Mouse (Mus musculus) G1E (cell line): Measurements from ENCODE around the gene Gtf3c5. TPM values are rescaled to one million over a fixed set of nuclear protein-coding genes. Genes with fewer than 3 reads are reported as not detected.
A peak's percentile ranks its signal among the peaks of the same experiment; 100 is the strongest.

Source experiments
- ATAC-seq: 2 replicates; pipeline ENCODE4 v1.8.0; 2016; ENCODE audit warnings: mild to moderate bottlenecking; ENCODE audit not compliant: insufficient number of reproducible peaks, poor library complexity, low FRiP score, severe bottlenecking; ENCODE audit errors: extremely low read depth
- DNase-seq: peaks from one replicate; pipeline ENCODE4 v3.0.0; 2012; ENCODE audit warnings: low spot score
- H3K27me3 ChIP-seq: 2 replicates; pipeline ENCODE4 v1.6.1; 2012; ENCODE audit warnings: mild to moderate bottlenecking, low read length, inconsistent platforms; ENCODE audit not compliant: insufficient read depth
- H3K36me3 ChIP-seq: replicated peaks from 2 replicates; pipeline ENCODE3; 2012; ENCODE audit warnings: mild to moderate bottlenecking, inconsistent platforms
- H3K4me1 ChIP-seq: 2 replicates; pipeline ENCODE4 v1.6.1; 2012; ENCODE audit warnings: low read depth, low read length, inconsistent platforms, mixed read lengths; ENCODE audit not compliant: insufficient read depth
- H3K4me3 ChIP-seq: 2 replicates; pipeline ENCODE4 v1.5.1; 2012; ENCODE audit warnings: low read depth, mild to moderate bottlenecking, inconsistent platforms, low read length, moderate library complexity, mixed read lengths
- H3K9me3 ChIP-seq: replicated peaks from 2 replicates; pipeline ENCODE4 v1.6.1; 2012; ENCODE audit warnings: inconsistent platforms
- CTCF ChIP-seq: IDR thresholded peaks from 2 replicates; pipeline ENCODE4 v1.5.1; 2012; ENCODE audit warnings: low read depth, low read length, inconsistent platforms, mixed read lengths
- GATA1 ChIP-seq: IDR thresholded peaks from 2 replicates; pipeline ENCODE4 v1.6.1; 2012; ENCODE audit warnings: borderline replicate concordance, low read length, inconsistent platforms, mixed read lengths
- GATA2 ChIP-seq: IDR thresholded peaks from 2 replicates; pipeline ENCODE4 v1.6.1; 2012; ENCODE audit warnings: low read depth, low read length, inconsistent platforms, borderline replicate concordance
- POLR2AphosphoS5 ChIP-seq: IDR thresholded peaks from 2 replicates; pipeline ENCODE4 v1.6.1; 2012; ENCODE audit warnings: low read depth, low read length, inconsistent platforms; ENCODE audit not compliant: insufficient replicate concordance
- TAL1 ChIP-seq: conservative IDR thresholded peaks from 2 replicates; pipeline ENCODE4 v1.6.1; 2012; ENCODE audit warnings: low read depth, low read length, inconsistent platforms, mixed read lengths
- polyA plus RNA-seq: library from polyadenylated mRNA; stranded (reverse); fragments of >175 nt; gene quantifications from 2 replicates; pipeline ENCODE4 v1.2.3, GENCODE M21; 2012
- total RNA-seq, 2 experiments: library from RNA; stranded (forward) in 1 of 2; stranded (reverse) in 1 of 2; fragments of 200-1000 nt in 1 of 2; fragments of >200 nt in 1 of 2; fragmentation: Nextera tagmentation in 1 of 2; gene quantifications; 2 replicates each; pipeline ENCODE4 v1.2.3; 2014 to 2017

Gene Gtf3c5
- total RNA-seq (2014; fragmentation: Nextera tagmentation) (60.2 and 60.9 TPM in 2 replicates), total RNA-seq (2017) (16.6 and 19.0 TPM in 2 replicates), polyA plus RNA-seq (19.6 and 26.0 TPM in 2 replicates)

DNA sequence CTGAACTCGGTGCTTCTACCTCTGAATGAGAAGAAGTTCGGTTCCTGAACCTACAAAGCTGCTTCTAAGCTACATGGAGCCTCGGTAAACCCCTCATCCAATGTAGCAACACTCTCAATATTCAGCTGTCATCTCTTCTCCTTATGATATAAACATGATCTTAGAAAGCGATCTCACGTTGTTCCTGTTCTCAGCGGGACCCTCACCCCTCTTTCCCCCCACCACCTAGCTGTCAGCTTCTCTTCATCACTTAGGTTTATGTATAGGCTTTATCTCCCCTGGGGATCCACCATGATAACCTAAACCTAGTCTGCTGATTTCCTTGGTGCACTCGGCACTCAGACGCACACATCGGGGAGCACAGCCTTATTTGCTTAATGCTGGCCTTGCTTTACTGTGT is at the start of gene Gtf3c5:
TSS of gene Gtf3c5 (minus strand) at position 101 of the 400 bp plus-strand sequence.
- Histone ChIP-seq H3K9me3 (no peaks in the 10 kb centered on the region), H3K4me3 (peak within 1 kb of the TSS; percentile 84), H3K36me3 (peaks cover 25% of the 10 kb centered on the region), H3K27me3 (no peaks in the 10 kb centered on the region), H3K4me1 (peaks cover 62% of the 10 kb centered on the region)
- TF ChIP-seq CTCF (no peak), GATA1 (no peak)
- no peak for DNase-seq
- ATAC-seq = no peak

- no peak for ATAC-seq
- Histone ChIP-seq H3K27me3 (peaks cover 4% of the 10 kb centered on the region), H3K36me3 (no peaks in the 10 kb centered on the region), H3K9me3 (no peaks in the 10 kb centered on the region), H3K4me1 (peaks cover 37% of the 10 kb centered on the region), H3K4me3 (no peak overlapping the region)
- no peak for DNase-seq
- TF ChIP-seq POLR2AphosphoS5 = no peak
- no peak for TF ChIP-seq TAL1
- no peak for TF ChIP-seq GATA1
- no peak for TF ChIP-seq CTCF
- TF ChIP-seq GATA2 = no peak
Observed at GRCm38 (mm10) chr2:28633136-28633535, 49.6 kb upstream of the Gtf3c5 start.

GRCm38 (mm10) chr2:28632626-28633025 is 49.1 kb upstream of the Gtf3c5 start:
- ATAC-seq (no peak), DNase-seq (no peak)
- no peaks in the 10 kb centered on the region for H3K36me3 ChIP-seq
- peaks cover 36% of the 10 kb centered on the region for H3K4me1 ChIP-seq
- H3K27me3 ChIP-seq = peaks cover 4% of the 10 kb centered on the region
- H3K9me3 ChIP-seq = no peaks in the 10 kb centered on the region
- no peak overlapping the region for H3K4me3 ChIP-seq
- TF ChIP-seq POLR2AphosphoS5 (no peak), TAL1 (no peak), GATA1 (no peak), GATA2 (no peak), CTCF (no peak)

DNA sequence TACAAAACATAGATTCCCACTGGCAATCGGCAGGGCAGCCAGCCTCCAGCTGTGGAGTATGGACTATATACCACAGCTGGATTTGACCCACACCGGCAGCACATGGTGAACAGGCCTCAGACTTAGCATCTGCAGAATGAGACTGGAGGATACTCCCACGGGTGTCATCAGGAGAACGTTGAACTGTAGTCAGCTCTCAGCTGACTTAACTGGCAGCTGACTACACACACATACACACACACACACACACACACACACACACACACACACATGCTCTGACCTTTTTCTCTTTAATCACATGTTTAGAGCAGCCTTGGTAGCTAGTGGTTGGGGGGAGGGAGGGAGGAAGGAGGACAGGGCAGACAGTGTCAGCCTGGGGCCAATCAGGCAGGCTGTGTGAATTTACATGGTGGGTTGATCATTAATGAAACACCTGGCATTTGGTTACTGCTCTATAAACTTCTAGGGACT is 46.4 kb upstream of the Gtf3c5 start:
- DNase-seq (no peak), ATAC-seq (no peak)
- H3K4me1 ChIP-seq = peaks cover 41% of the 10 kb centered on the region
- TF ChIP-seq GATA1 = no peak
- no peak for TF ChIP-seq CTCF
- TF ChIP-seq TAL1 = no peak
- TF ChIP-seq POLR2AphosphoS5 = no peak
- TF ChIP-seq GATA2 = no peak
- H3K36me3 ChIP-seq = no peaks in the 10 kb centered on the region
- no peak overlapping the region for H3K4me3 ChIP-seq
- no peaks in the 10 kb centered on the region for H3K9me3 ChIP-seq
- peaks cover 4% of the 10 kb centered on the region; the same call in 1 of the 2 replicates for H3K27me3 ChIP-seq

DNA sequence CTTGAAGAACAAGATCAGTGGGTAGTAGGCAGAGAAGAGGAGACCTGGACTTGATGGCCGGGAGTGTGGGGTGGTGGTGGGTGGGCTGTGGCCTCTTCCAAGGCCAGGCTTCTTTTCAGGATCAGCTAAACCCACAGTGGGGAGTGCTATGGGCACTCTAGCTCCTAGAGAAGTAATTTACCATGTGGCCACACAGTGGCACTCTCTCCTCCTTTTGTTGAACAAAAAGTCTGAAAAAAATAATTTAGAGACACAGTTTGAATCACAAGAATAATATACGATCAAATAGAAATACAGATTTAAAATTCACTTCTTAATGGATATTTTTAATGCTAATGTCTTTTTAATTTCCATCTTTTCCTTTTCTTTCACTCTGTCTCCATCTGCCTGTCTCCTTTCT is 44.5 kb upstream of the Gtf3c5 start:
- DNase-seq = no peak
- peaks cover 46% of the 10 kb centered on the region for H3K4me1 ChIP-seq
- H3K36me3 ChIP-seq = no peaks in the 10 kb centered on the region
- TF ChIP-seq CTCF = no peak
- TF ChIP-seq GATA2 = no peak
- no peak for TF ChIP-seq TAL1
- no peak for TF ChIP-seq POLR2AphosphoS5
- TF ChIP-seq GATA1 = no peak
- H3K4me3 ChIP-seq = no peak overlapping the region
- H3K27me3 ChIP-seq = peaks cover 4% of the 10 kb centered on the region; the same call in 1 of the 2 replicates
- no peak for ATAC-seq
- H3K9me3 ChIP-seq = no peaks in the 10 kb centered on the region

DNA sequence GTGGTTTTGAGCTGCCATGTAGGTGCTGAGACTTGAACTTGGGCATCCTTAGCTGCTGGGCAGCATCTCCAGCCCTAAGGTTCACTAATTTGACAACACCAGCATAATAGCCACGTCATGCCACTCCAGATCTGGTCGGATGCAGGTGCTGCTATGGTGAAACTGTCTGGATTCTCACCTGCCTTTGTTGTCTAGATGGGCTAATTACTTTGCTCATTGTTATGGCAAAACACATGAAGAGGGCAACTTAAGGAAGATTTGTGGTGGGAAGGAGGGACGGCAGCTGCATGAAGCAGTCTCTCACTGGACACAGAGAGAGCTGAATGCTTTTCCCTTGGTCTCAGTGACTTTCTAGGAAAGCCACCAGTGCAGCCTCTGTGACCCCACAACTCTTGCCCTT is 42.5 kb upstream of the Gtf3c5 start:
- H3K4me1 ChIP-seq = peaks cover 52% of the 10 kb centered on the region
- peaks cover 2% of the 10 kb centered on the region for H3K36me3 ChIP-seq
- no peak for DNase-seq
- no peak for TF ChIP-seq GATA1
- TF ChIP-seq POLR2AphosphoS5 = no peak
- no peak for TF ChIP-seq GATA2
- H3K4me3 ChIP-seq = no peak overlapping the region
- ATAC-seq = no peak
- 0 out of 2 replicates have a peak, but pooled peaks cover 2% of the 10 kb centered on the region for H3K27me3 ChIP-seq
- H3K9me3 ChIP-seq = no peaks in the 10 kb centered on the region

GRCm38 (mm10) chr2:28624870-28625269 is 41.3 kb upstream of the Gtf3c5 start:
- ATAC-seq (no peak), DNase-seq (no peak)
- H3K36me3 ChIP-seq = peaks cover 8% of the 10 kb centered on the region
- peaks cover 44% of the 10 kb centered on the region for H3K4me1 ChIP-seq
- TF ChIP-seq TAL1 (no peak), GATA2 (no peak), CTCF (no peak), POLR2AphosphoS5 (no peak), GATA1 (no peak)
- no peak overlapping the region for H3K4me3 ChIP-seq
- no peaks in the 10 kb centered on the region for H3K27me3 ChIP-seq
- H3K9me3 ChIP-seq = no peaks in the 10 kb centered on the region
